Mouse (Mus musculus) lung, adult 2 months (tissue): Measurements from ENCODE around the gene Mllt3.

Source experiments
- CTCF ChIP-seq: fragments of 200-500 bp; IDR thresholded peaks from 2 replicates; pipeline ENCODE4 v1.5.1; 2011; ENCODE audit warnings: mild to moderate bottlenecking, low read length, control low read depth; ENCODE audit not compliant: insufficient read depth
- POLR2A ChIP-seq: fragments of 200-500 bp; IDR thresholded peaks from 2 replicates; pipeline ENCODE4 v1.6.1; 2011; ENCODE audit warnings: low read depth, mild to moderate bottlenecking, control low read depth, low read length, borderline replicate concordance; ENCODE audit errors: extremely low read depth

DNA sequence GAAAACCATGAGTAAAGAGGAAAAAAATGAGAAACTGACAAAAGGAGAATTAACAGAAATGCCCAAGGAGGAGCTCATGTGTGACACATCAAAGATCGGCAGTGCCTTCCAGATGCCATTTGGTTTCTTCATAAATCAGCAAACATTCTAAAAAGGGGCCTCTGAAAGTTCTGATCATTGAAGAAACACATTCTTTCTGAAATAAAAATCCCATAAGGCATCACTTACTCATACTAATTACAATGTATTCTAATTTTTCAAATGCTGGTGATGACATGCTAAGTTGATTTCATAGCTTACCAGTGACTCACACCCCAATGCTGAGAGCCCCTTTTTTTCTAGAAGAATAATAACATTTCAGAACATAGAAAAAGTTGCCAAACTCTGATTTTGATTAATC, 194.4 kb downstream of the Mllt3 start:
- no peak for TF ChIP-seq CTCF
- no peak for TF ChIP-seq POLR2A
